Mouse (Mus musculus) gastrocnemius, postnatal 14 days (tissue): ENCODE measurements around the gene Tdrd9. TPM values are rescaled to one million over a fixed set of nuclear protein-coding genes. Genes with fewer than 3 reads are reported as not detected.
A peak's percentile ranks its signal among the peaks of the same experiment; 100 is the strongest.

ENCODE experiments used
- DNase-seq: peaks from one replicate; pipeline ENCODE4 v3.0.0; 2021; ENCODE audit warnings: mixed read lengths
- intact Hi-C: fragments of 180-260 bp; cut with DNase I; formaldehyde crosslinking; loops from one replicate; pipeline ENCODE4 v1.15.1; 2025; ENCODE audit warnings: low total_unique reads
- total RNA-seq, 2 experiments: library from RNA; stranded (reverse); gene quantifications; 2 replicates each; pipeline ENCODE4 v1.2.3; 2021

Tdrd9 gene
- total RNA-seq, 2 experiments from 2014 or later: 0.31 to 0.38 TPM

DNA sequence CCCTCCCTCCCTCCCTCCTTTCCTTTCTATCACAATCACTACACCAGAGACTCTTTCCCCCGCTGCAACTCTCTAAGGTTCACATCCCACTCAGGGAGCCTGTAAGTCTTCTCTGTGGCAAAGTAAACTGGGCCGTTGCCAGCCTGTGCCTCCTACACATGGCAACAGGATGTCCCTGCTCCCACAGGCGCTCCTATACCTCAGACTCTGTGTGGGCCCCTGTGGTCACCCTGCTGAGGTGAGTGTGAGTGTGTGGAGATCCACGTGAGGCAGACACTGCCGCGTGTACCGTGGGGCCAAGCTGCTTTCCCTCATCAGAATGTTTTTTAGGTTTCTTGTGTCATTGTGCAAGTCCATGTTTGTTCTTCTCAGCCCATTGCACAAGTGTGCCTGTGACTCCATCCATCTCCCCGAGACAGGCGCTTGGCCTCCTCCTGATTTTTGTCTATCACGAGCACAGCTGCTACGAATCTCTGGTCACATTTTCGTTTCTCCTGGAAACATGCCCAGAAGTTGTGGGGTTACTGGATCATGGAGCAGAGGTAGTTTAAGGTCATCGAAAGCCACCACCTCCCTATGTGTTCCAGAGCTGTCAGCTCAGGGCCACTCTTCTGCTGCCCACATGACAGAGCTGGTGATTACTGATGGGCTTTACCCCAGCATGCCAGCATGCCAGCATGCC, 124.8 kb downstream of the Tdrd9 start:
- intact Hi-C loops: no loop called here
- peak; percentile 57 for DNase-seq

DNA sequence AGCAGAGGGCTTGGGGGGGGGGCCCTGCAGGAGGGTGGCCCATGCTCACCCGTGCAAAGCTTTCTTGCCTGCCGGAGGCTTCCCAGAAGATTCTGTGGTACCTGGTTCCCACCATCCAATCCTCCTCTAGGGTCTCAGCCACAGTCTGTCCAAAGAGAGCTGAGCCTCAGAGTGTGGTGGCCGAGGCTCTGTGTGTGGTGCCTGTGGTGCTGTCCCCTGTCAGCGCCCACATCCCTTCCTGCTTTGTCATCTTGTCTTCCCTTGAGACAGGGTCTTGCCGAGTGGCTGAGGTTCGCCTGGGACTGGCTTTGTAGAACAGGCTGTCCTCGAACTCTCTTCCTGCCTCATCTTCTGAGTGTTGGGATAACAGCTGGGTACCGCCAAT, 125.4 kb downstream of the Tdrd9 start:
- intact Hi-C loops: no loop called here
- DNase-seq: no peak

DNA sequence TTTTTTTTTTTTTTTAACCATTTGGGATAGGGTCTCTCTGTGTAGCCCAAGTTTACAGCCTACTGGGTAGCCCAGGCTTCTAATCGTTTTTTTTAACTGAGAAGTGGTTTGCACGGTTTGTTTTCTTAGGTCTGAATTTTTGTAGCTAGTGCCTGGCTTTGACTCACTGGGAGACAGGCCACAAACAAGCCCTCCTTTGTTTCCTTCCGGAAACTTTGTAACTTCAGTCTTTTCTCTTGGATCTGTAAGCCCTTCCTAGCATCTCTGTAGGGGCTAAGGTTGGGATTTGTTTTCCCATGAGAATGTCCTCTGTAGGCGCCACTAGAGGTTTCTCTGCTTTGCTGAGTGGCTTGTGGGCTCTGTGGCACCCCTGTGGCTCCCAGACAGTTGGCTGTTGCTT, 128.7 kb downstream of the Tdrd9 start:
- intact Hi-C loops: no loop called here
- no peak for DNase-seq

DNA sequence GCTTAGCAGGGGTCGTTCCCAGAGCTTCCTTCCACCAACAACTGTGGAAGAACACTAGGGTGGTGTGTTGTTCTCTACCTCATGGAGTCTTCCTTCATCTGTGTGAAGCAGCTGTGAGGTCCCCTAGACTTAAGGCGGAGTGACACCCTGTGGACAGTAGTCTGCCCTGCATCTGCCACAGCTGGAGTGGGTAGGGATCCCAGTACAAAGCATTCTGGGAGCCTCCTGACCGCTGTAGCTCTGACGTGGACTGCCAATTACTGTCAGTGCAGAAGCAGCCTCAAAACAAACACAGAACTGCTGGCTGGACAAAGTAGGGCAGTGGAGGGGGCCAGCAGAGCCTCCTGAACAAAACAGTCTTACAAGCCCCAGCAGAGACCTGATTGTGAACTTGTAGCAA, 129.7 kb downstream of the Tdrd9 start:
- intact Hi-C loops: no loop called here
- no peak for DNase-seq

DNA sequence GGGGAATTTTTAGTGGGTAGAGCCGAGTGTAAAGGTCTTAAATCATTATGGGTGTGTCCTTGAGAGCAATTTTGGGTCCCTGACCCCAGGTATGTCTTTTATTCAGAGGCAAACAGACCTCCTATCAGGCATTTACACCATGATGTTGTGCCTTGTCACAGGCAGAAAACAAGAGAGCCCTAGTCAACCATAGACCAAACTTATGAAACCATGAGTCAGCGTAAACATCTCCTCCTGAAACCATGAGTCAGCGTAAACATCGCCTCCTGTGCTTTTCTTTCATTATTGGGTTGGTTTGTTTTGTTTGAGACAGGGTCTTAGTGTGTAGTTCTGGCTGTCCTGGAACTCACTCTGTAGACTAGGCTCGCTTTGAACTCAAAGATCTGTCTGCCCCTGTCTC, 131.8 kb downstream of the Tdrd9 start:
- DNase-seq: no peak
- intact Hi-C loops: no loop called here

DNA sequence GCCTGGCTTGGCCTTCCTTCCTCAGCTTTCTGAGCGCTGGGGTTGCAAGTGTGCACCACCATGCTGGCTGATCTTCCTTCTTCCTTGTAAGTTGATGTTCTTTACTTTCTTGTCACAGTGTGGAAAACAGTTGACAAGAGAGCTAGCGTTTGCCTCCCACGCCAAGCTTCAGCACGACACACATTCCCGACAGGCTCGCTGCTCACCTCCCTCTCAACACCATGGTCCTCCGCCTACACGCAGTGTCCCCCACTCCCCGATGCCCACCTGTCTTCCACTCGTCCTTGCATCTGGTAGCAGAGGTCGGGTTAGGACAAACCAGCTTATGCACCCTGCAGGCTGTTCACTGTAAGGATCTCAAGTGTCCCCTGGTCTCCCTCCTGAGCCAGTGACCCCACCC, 133.5 kb downstream of the Tdrd9 start:
- intact Hi-C loops: no loop called here
- no peak for DNase-seq

DNA sequence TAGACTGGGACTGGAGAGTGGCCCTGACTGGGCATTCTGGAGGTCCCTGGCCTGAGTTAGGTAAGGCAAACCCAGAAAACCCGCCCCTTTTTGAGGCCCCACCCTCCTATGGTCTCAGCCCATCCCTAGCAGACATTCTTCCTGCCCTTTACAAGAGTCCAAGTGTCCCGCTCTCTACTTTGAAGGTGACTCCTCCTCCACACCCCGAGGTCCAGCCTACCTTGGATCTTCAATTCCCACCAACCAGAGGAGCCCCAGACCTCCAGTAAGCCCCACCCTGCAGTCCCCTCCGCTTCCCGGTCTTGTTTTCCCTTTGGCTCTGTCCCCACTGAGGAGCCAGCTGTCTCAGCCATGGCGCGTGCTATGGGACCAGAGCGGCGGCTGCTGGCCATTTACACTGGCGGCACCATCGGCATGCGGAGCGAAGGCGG, 135.2 kb downstream of the Tdrd9 start, which contains the start of gene Aspg:
Gene Aspg (plus strand): TSS at position 139 of the 431 bp plus-strand sequence.
- intact Hi-C loops: no loop called here
- DNase-seq: no peak

DNA sequence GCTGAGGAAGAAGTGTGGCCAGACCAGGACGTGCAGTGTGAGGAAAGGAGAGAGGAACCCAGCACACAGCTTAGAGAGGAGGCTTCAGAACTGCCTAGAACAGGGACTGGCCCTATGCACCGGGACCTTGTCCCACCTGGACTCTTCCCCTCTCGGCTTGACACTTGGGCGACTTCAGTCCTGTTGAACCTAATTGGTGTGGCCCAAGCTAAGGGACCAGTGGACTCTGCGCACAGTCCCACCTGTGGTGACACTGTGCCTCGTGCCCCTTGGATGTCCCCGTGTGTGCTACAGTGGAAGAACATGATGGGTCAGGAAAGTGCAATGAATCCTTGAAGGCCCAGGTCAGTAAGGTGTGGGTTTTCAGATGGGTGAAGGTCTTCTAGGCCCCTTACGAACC, 136.3 kb downstream of the Tdrd9 start:
- DNase-seq: no peak
- intact Hi-C loops: no loop called here

DNA sequence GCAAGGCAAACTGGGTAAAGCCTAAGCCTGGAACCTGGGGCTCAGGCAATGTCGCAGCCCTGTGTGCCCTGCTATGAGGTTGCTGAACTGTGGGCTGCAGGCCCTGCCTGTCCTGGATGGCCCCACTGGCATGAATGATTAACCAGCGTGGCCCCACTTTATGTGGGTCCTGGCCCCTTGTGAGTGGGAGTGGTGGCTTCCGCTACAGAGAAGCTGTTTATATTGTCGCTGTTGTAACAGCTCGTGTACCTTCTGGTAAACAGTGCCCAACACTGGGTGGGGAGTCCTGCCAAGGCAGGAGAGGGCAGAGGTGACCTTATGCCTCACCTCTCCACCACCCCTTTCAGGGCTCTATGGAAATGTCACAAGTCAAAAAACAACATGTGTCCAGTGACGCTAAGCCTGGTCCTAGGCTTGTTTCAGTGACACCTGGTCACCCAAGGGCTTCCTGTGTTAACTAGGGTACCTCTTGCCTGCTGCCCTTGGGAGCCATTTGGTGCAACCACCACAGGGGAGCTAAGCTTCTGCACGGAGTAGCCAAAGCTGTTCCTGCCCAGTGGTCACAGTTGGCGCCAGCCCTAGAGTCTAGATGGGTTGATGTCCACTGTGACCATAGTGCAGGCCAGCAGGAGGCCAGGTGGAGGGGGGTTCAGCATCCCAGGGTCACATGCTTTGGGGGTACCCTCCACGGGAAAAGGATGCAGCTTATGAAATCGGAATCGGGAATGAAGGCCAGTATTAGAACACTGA, 137.5 kb downstream of the Tdrd9 start:
- no peak for DNase-seq

DNA sequence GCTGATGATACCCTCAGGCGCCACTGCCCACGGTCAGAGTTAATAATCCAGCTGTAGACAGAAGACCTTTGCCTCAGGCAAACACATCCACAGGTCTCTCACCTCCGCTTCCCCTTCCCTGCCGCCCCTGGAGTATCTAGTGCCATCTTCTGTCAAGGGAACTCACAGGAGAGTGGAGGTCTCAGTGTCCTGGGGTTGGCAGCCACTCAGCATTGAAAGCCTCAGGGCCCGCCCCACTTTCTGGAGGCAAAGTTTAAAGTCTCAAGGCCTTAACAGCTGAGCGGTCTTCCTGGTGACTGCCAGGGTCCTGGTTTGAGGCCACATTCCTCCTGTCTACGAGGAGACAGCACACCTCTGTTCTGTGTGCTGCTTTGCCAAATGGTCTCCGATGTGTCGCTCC, 138.3 kb downstream of the Tdrd9 start:
- DNase-seq: no peak
- intact Hi-C loops: loop anchor here (10.0 kb wide), 1 partner anchor 365 kb away; no protein-coding TSS in a partner anchor

More for the DNA sequence above, 137.5 kb downstream of the Tdrd9 start:
- intact Hi-C loops: no loop called here

DNA sequence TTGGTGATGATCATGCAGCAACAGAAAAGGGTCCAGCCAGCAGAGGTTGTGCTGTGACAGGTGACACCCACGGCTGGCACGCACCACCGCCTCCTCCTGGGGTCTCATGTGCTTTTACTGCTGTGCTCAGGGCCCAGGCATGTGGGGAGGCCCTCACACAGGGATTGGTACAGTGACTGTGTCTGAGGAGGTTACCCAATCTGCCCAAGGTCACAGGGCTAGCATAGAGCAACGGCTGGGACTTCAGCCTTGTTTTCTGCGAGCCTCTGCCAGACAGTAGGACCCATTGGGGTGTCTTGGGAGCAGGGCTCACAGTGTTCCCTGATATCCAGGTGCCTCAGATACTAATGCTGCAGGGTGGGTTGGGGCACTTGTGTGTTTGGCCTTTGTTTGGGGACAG, 140.0 kb downstream of the Tdrd9 start:
- no peak for DNase-seq
- intact Hi-C loops: loop anchor here (10.0 kb wide), 1 partner anchor 363 kb away; no protein-coding TSS in a partner anchor

DNA sequence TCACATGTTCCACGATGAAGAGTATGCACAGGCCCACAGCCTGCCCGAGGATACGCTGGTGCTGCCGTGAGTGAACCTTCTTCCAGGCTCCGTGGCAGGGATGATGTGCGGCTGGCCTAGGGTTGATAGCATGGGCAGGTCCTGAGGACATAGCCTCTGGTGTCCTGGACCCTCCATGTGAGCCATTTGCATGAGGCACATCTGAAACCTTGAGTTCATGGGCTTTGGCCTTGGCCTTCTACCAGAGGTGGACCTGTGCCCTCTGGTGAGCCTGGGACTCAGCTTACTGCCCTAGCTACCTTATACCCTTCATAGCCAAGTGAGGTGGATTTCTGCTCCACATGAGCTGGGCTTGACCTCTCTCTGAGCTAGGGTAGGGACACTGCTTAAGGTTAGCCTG, 140.9 kb downstream of the Tdrd9 start:
- DNase-seq: no peak
- intact Hi-C loops: loop anchor here (10.0 kb wide), 1 partner anchor 363 kb away; no protein-coding TSS in a partner anchor

DNA sequence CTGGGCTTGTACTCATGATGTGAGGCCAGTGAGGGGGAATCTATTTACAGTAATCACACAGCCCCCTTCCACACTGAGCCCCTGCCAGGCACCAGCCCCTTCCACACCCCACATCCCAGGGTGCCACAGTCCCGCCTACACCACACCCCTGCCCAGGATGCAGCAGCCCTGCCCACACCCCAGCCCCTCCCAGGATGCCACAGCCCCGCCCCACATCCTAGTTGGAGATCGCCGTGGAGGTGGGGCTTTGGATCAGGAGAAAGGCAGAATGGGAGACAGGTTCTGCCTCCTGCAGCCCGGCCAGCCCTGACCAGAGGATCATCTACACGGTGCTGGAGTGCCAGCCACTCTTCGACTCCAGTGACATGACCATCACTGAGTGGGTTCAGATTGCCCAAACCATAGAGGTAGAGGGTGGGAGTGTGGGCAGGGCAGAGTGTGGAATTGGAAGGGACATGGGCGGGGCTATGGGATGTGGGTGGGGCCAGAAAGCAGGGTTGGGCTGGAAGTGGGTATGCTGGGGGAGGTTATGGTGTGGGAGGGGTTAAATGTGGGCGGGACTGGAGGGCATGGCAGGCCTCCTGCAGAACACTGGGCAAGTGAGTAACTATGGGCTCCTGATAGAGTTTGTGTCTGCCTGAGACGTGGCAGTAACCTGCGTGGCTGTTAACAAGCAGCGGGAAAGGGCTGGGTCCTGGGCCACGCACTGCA, 141.5 kb downstream of the Tdrd9 start:
- no peak for DNase-seq
- intact Hi-C loops: loop anchor here (10.0 kb wide), 1 partner anchor 362 kb away; no protein-coding TSS in a partner anchor

DNA sequence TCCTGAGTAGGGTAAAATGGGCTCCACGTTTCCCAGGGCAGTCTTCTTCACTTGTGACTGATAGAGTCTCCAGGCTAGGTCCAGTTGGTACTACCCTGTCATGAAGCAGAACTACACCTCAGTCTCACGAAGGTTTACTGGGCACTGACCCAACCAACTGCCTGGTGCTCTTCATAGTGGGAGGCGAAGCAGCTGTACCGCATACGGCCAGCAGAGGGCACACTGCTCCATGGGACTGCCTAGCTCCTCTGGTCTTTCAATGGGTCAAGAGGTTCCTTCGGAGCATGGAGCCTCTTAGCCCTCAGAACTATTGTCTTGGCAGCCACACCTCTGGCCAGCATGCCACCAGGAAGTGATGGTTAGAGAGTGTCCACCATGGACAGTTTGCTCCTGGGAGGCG, 142.4 kb downstream of the Tdrd9 start:
- intact Hi-C loops: loop anchor here (10.0 kb wide), 1 partner anchor 361 kb away; no protein-coding TSS in a partner anchor

DNA sequence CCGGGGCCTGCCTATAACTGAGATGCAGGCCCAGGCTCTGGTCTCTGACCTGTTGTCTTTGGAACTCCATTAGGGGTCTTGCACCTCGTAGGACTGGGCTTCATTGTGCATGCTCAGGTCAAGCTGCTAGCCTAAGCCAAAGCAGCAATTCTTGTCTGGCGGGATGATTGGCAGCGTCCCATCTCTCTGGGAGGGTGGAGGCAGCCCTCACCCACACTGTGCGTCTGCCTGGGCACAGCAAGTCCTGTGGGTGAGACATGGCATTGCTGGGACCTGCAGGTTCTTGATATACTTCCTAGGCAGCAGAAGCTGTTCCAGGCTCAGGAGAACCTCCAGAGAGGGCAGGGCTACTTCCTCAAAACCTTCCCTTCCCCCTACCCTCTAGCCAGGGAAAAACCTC, 145.6 kb downstream of the Tdrd9 start:
- DNase-seq: no peak
- intact Hi-C loops: loop anchor here (10.0 kb wide), 1 partner anchor 358 kb away; no protein-coding TSS in a partner anchor

More for the DNA sequence above, 142.4 kb downstream of the Tdrd9 start:
- DNase-seq: peak; percentile 83

DNA sequence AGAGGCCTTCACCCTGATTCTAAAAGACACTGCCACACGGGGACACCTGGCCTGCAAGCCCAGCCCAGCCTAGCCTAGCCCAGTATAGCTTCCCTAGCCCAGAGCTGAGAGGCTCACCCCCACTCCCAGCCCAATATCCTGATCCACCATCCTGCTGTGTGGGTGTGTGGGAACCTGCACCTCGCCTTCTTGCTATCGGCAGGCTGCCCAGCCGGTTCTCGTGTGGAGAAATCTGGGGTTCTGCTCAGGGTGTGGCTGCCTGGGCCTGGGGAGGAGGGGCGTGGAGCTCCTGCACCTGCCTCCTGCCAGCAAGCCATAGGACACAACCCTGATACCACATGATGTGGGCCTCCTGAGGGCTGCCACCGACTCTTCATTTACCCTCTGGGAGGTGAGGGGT, 146.3 kb downstream of the Tdrd9 start:
- no peak for DNase-seq
- intact Hi-C loops: loop anchor here (10.0 kb wide), 1 partner anchor 357 kb away; no protein-coding TSS in a partner anchor
